Mouse (Mus musculus): ENCODE measurements around the gene Gm20388. TPM values are rescaled to one million over a fixed set of nuclear protein-coding genes. Genes with fewer than 3 reads are reported as not detected.
A peak's percentile ranks its signal among the peaks of the same experiment; 100 is the strongest.

The Gm20388 gene
- total RNA-seq, 2 experiments from 2014 or later: 18.5 to 23.8 TPM

DNA sequence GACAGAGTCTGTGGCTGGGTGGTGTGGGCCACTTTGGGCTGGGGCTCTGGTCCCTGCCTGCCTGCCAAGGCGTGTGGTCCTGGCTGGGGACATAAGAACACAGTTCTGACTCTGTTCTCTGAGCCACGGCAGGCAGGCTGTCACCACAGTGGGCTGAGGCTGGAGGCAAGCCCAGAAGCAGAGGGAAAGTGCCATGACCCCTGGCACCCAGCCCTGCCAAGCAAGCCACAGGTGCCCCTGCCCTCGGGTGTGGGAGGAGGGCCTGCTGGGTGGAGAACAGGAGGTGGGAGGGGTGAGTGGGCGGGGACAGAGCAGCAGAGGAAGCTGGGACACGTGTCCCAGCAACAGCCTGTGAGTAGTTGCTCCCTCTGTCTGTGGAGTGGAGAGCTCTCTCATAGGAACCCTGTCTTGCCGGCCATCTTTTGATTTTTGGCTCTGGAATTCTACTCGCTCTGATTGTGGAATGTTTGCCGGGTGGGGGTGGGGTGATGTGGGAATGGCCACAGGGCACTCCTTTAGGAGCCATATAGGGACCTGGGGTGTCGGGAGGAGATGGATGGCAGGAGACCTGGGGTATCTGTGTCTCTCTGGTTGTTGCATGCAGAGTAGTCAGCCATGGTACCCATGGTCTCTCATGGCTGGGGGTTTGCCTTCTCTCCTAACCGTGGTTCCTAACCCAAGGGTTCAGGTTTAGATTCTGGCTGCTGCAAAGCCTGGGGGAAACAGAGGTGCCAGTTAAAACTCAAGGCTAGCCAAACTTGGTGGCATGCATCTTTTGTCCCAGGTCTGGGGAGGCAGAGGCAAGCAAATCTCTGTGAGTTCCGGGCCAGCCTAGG lies 458.4 kb downstream of the Gm20388 start:
- peak; percentile 76 for ATAC-seq (replicated peaks; ENCODE audit: poor library complexity, severe bottlenecking)

- peak; percentile 50 for ATAC-seq (replicated peaks; ENCODE audit: poor library complexity, severe bottlenecking)
These were observed 459.3 kb downstream of the Gm20388 start for GRCm38 (mm10) chr8:120369956-120370355.

DNA sequence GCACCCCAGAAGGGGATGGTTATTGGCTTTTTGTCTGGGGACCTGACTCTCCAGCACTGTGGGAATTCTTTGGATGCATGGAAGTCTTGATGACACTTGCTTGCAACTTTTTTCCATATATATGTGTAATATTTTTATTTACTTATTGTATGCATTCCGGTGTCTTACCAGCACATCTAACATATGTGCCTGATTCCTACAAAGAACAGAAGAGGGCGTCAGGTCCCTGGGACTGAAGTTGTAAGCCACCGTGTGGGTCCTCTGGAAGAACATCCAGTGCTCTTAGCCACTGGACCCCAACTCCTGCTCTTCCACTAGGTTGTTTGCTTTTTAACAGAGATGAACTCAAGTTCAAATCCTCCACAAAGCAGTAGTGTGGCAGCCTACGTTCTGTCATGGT lies 459.8 kb downstream of the Gm20388 start:
- ATAC-seq (replicated peaks; ENCODE audit: poor library complexity, severe bottlenecking): no peak

- ATAC-seq (replicated peaks; ENCODE audit: poor library complexity, severe bottlenecking): no peak
These were observed 460.5 kb downstream of the Gm20388 start for GRCm38 (mm10) chr8:120371146-120371545.

DNA sequence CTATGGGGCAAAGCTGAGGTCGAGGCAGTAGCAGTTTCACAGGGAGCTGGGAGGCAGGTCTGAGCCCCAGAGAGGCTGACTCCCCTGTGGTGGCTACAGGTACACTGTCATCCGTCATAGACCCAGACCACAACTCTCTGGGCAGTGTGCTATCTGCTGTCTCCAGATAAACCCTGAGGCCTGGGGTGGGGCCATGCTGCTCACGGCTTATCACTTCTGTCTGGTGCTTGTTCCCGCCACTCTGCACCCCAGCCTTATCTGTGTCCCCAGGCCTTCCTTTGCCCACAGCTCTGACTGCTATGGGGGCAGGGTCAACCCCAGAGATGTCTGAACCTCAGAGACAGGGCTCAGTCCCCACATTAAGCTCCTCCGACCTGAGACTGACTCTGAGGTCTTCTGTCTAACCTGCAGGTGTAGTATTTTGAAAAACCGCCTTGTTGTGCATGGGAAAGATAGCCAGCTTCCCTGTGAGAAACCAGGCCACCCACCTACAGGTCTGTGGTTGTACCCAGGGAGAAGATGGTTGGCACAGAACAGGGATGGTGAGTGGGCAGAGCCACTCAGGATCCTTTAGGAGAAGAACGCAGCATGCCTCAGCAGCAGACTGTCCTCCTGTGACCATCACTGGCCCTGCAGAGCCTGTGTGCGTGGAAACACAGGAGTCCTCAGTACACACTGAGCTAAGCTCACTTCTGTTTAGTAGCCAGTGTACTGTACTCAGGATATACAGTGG lies 461.2 kb downstream of the Gm20388 start:
- peak; percentile 13 for ATAC-seq (replicated peaks; ENCODE audit: poor library complexity, severe bottlenecking)

DNA sequence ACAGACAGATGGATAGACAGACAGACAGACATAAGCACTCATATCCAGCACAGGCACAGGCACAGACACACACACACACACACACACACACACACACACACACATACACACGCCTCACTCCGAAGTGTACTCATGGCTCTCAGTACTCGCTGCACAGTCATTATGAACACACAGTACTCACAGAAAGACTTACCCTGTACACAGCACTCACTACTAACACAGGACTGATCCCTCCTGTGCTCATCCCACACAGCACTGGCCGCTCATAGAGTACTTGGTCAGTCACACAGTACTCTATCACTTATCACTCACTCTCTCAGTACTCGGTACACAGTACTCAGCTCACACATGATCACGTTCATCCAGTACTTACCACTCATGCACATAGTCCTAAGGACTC lies 462.0 kb downstream of the Gm20388 start:
- ATAC-seq (replicated peaks; ENCODE audit: poor library complexity, severe bottlenecking): no peak

DNA sequence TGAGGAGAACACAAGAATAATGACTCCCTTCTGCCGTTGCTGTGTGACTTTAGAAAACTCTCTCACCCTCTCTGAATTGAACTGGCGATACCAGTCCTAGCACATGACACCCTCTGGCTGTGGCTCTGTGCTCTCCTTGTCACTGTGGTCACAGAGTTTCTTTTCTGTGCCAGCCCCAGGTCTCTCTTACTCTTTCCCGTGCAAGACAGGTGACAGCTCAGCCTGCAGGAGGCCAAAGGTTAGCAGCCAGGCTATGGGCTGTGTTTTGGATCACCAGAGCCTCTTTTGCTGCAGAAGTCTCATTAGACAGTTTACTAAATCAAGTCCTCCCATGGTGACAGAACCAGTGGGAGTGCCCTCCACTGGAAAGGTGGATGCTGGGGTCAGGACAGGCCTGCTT lies 463.0 kb downstream of the Gm20388 start:
- no peak for ATAC-seq (replicated peaks; ENCODE audit: poor library complexity, severe bottlenecking)

- no peak for ATAC-seq (replicated peaks; ENCODE audit: poor library complexity, severe bottlenecking)
These were observed 463.4 kb downstream of the Gm20388 start for GRCm38 (mm10) chr8:120374070-120374469.

DNA sequence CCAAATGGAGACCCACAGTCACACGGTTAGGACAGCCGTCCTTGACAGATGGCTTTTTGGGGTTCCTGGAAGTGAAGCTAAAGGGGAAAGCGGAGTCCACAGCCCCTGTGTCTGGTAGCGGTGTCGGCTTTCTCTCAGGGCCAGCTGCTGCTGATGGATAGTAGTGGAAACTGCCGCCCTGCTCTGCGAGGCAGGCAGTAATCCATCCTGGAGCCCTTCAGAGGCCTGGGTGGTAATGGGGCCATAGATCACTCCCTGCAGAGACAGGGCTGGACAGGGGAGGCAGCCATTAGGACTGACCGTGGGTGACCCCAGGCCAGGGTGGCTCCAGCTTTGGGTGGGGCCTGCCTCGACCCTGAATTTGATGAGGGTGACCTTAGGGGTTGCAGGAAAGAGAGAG lies 463.9 kb downstream of the Gm20388 start:
- ATAC-seq (replicated peaks; ENCODE audit: poor library complexity, severe bottlenecking): no peak

DNA sequence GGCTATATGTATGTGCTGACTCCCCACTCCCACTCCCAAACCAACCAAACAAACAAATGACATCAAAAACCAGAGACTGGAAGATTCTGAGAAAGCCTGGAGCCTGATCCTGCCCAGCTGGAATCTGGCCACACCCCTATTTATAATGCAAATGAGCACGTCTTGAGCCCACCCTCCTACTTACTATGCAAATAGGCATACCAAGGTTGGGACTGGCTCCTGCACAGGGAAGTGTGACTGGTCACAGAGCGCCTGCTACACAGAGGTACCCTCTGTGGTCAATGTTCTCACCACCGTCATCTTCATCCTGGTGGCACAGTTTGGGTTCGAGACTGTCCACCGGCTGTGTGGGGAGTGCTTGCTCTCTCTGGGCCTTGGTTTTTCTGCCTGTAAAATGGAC lies 464.5 kb downstream of the Gm20388 start:
- peak; percentile 60 for ATAC-seq (replicated peaks; ENCODE audit: poor library complexity, severe bottlenecking)

GRCm38 (mm10) chr8:120376215-120376614 lies 465.6 kb downstream of the Gm20388 start:
- no peak for ATAC-seq (replicated peaks; ENCODE audit: poor library complexity, severe bottlenecking)

GRCm38 (mm10) chr8:120376847-120377802 lies 466.5 kb downstream of the Gm20388 start:
- ATAC-seq (replicated peaks; ENCODE audit: poor library complexity, severe bottlenecking): no peak

DNA sequence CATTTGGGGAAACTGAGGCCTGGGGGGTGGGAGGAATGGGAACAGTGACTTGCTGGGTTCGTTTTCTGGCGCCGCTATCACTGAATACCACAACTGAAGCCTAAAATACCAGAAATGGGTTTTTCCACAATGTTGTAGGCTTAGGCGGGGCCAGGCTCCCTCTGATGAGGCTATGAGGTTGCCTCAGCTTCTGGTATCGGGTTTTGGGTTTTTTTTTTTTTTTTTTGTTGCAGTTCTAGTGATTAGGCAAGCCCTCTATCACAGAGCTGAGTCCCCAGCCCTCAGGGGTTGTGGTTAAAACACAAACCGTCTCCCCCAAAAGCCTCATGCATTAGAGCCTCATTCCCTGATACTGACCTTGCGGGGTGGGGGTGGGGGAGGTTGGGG lies 467.2 kb downstream of the Gm20388 start:
- peak; percentile 65 for ATAC-seq (replicated peaks; ENCODE audit: poor library complexity, severe bottlenecking)

DNA sequence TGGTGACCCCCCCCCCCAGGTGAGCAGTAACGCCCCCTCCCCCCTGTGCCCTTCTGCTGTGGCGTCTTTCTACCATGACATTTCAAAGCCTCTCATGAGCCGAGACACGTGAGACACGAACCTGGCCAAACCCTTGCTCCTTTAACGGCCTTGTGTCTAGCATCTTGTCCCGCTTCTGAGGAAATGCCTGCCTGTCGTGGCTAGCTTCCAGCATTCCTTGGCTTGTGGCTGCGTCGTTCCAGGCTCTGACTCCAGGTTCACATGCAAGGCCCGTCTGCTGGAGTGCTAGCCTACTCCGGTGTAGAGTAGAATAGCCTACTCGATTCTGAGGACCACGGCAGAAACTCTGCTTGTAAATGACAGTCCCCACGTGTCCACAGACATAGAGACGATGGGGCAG lies 467.7 kb downstream of the Gm20388 start:
- 0 out of 2 replicates have a peak, but pooled peaks have one; percentile 1 for ATAC-seq (replicated peaks; ENCODE audit: poor library complexity, severe bottlenecking)

GRCm38 (mm10) chr8:120379015-120379414 lies 468.4 kb downstream of the Gm20388 start:
- no peak for ATAC-seq (replicated peaks; ENCODE audit: poor library complexity, severe bottlenecking)

GRCm38 (mm10) chr8:120381865-120382264 lies 471.2 kb downstream of the Gm20388 start:
- ATAC-seq (replicated peaks; ENCODE audit: poor library complexity, severe bottlenecking): no peak

DNA sequence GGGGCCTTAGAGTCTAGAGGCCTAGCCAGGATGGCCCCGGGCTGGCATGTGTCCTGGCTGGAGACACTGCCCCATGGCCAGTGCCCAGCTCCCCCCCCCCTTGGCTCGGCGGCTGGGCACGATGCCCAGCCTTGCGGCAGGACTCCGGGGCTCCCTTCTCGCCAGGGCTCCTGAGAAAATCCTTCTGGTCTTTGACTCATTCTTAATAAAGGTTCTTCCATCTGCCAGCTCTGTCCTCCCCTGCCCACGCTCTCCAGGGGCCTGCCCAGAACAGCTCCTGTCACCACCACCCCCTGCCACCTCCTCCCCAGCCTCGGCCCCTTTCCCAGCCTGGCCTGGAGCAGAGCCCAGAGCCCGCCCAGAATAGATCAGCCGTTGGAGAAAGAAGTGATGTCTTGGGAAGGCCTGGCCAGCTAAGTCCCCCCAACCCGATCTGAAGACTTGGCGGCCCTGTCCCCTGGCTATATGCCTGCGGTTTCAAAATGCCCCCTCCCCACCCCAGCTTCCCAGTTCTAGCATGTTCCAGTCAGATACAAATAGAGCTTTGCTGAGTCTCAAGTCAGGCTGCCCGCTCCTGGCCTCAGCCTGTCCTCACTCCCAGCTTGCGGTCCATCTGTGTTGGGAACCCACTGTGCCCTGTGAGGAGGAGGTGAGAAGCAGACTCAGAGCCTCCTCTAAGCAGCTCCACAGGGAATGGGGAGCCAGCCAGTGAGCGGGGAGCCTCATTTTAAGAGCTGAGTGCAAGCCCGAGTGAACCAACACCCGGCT lies 472.0 kb downstream of the Gm20388 start:
- no peak for ATAC-seq (replicated peaks; ENCODE audit: poor library complexity, severe bottlenecking)

DNA sequence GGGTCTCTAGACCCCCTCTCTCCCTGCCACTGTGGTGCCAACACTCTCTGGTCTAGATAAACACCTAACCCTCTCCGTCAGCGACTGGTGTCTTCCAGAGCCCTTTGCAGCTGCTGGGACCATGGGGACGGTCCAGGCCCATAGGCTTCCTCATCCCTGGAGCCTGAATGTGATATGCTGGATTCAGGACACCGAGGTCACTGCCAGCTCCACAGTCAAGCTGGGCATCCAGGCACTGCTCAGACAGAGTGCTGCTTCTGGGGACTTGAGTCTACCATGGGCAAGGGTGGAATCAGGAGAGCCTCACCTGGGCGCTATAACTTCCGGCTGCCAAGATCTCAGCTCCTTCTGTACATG lies 472.5 kb downstream of the Gm20388 start:
- ATAC-seq (replicated peaks; ENCODE audit: poor library complexity, severe bottlenecking): no peak

DNA sequence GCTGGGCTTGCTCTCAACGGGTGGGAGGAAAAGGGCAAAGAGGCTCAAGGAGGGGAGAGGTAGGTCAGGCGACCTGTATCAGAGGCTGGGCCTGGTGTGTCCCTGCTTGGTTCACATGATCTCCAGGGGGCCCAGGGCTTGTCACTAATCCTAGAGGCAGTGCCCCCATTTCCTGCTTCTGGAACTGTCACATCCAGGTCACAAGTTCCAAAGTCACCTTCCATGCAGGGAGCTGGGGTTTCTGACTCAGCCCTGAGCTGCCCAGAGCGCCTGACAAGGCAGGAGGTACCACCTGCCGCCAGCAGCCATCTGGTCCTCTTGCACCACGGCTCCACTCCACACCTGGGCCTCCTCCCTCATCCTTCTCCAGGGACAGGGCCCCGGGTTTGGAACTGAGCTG lies 473.1 kb downstream of the Gm20388 start:
- ATAC-seq (replicated peaks; ENCODE audit: poor library complexity, severe bottlenecking): 0 out of 2 replicates have a peak, but pooled peaks have one; percentile 6

DNA sequence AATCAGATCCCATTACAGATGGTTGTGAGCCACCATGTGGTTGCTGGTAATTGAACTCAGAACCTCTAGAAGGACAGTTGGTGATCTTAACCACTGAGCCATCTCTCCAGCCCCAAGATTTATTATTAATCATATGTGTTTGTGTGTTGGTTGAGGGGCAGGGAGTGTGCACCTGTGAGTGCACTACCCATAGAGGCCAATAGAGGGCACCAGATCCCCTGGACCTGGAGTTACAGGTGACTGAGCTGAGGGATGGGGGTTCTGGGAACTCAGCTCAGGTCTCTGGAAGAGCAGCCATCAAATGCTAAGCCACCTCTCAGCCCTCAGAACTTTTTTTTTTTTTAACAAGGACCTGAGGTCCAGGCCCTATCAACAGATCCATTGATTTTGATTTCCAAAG lies 474.1 kb downstream of the Gm20388 start:
- ATAC-seq (replicated peaks; ENCODE audit: poor library complexity, severe bottlenecking): no peak
